Mouse (Mus musculus) cerebellum, adult 8-10 months (tissue): ENCODE results near the gene Umod.
A peak's percentile ranks its signal among the peaks of the same experiment; 100 is the strongest.

Source experiments
- DNase-seq: peaks from one replicate; pipeline ENCODE4 v3.0.0; 2022

The Umod gene

DNA sequence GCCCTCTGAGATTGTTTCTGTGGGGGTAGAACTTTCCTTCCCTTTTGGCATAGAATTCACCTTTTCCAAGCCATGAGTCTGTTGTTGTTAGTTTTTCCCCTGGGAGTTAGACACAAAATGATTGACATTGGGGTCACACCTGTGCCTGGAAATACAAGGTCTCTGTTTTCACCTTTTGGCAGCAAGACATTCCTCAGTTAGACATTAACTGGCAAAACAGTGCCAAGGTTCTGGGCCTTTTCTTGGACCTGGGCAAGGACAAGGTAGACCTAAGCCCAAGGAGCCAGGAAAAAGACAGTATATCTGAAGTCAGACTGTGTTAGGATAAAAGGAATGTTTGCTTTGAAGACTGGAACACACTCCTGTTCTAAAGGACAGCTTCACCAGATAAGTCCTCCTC, at the start of gene Umod:
Gene Umod (minus strand): TSS at position 27 of the 400 bp plus-strand sequence.
- no peak for DNase-seq

DNA sequence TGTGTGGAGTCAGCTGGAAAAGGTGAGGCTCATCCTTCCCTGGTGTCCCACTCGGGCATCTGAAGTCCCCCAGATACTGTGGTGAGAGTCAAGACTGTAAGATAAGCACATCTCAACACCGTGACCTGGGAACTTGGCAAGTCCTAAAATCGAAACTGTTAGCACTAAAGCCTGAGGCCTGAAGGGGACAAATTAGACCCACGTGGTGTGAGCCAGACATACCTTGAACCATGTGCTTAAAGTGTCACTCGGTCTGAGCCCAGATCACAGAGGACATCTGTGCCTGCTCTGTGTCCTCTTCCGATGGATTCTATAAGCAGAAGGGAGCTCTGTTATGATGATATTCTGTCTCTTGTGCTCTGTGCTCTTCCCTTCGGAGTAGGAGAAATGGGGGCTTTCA, 49.5 kb upstream of the Umod start:
- no peak for DNase-seq

DNA sequence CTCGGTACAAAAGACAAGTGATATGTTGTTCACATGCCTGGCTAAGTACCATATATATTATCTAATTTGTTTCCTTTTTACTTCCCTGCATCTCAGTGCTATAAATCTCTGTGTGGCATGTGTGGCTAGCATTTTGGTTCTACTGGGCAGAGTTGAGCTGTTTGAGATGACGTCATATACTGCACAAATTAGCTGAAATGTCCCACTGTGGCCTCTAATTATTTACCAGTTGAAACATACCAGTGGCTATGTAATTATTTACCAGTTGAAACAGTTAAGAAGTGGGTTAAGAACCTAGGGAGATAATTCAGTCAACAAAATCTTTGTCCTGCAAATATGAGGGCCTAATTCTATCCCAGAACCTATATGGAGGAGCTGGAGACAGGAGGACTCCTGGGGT, 48.5 kb upstream of the Umod start:
- DNase-seq: no peak

DNA sequence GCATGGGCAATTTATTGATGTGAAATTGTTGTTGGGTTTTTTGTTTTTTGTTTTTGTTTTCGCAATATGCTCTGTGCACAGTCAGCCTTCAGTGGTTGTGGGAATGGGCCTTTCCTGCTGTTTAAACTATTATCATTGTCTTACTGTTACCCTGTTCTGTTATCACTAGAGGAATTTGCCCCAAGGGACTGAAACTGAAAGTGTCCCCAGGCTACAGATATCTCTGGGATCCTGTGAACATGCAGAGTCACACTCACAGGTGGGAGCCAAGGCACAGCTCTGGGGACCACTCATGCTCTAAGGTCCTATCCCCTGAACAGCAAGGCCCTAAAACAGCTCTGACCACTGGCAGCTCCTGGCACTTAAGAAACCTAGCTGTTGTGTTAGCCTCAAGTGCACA, 48.1 kb upstream of the Umod start:
- no peak for DNase-seq

DNA sequence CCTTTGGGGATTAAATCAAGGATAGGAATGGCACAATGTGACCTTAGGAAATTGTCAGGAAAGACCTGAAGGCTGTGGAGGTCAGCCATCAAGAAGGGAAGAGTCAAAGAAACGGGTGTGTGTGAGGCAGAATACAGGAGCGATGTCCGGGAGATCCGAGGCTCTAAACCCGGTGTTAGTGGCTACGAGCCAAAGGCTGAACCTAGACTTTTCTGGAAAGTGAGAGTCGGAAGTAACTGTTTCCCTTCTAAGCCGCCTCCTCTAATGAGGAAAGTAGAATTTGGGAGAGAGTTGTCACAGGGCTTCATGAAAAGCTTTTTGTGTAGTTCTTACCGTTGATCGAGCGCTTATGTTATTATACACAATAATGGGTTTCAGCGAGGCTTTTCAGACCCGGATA, 47.4 kb upstream of the Umod start:
- no peak for DNase-seq

DNA sequence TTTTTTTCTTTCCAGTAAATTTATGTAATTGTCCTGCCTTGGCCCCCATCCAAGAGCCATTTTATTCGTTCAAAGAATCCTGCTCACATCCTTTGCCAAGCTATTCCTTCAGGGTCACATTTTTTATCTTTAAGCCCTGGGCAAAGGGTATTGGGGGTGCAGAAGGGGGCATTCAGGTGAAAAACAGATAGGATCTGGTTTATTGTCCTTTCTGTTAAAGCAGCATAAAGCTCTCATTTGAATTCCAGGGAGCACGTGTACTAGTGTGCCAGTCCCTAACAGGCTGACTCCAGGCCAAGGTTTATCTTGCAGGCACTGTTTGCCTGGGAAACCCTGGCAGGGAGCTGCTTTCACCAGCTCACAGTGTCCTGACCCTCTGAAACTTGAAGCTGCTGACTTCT, 46.8 kb upstream of the Umod start:
- DNase-seq: no peak

DNA sequence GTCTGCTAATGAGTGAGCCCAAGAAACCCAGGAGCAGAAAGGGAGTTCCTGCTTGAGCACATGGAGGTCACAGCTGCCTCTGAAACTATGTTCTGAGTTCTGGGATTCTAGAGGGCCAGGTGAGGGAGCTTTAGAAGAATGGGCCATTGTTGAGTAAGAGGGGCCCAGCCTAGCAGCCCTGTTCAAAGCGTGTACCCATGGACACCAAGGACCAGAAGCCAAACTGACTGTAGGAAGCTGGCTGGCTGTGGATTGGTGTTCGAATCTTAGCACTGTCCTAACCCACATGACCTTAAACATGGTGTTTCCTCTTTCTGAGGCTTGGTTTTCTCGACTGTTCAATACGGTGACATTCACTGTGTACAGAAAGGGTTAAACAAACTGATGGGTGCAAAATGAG, 44.3 kb upstream of the Umod start, which contains the start of gene Pdilt:
Gene Pdilt (minus strand): TSS at position 101 of the 400 bp plus-strand sequence.
- no peak for DNase-seq

DNA sequence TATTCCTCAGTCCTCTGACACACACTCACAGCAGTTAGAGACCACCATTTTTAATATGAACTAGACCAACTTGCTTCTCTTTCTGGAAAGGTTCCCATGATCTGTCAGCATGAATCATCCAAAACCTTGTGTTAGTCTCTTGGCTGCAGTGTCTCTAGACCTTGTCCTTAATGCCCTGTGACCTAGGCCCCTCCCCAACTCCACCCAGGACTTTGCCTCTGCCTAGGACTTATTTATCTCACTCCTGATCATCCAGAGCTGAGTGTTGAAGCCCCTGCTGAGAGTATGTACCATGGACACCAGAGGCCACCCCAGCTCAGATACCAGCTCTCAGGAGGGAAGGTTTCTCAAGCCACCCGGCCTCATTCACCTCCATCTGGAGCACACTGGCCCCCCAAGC, 43.3 kb upstream of the Umod start:
- no peak for DNase-seq

DNA sequence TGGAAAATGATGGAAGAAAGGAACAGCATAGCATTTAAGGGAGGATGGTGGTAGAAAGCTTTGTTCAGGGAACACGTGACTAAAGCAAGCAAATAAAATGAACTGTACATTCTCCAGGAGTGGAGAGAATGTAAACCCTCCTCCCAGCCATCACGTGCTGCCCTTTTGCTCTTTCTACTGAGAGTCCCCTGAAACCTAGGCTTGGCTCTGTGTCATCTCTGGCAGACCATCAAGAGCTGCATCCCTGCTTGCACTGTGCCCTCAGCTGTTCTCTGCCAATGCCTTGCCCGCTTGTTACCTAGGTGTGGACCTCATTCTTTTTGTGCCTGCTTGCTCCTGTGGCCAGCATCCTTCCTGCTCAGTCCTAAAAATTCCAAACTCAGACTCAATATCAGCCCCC, 42.7 kb upstream of the Umod start:
- no peak for DNase-seq

DNA sequence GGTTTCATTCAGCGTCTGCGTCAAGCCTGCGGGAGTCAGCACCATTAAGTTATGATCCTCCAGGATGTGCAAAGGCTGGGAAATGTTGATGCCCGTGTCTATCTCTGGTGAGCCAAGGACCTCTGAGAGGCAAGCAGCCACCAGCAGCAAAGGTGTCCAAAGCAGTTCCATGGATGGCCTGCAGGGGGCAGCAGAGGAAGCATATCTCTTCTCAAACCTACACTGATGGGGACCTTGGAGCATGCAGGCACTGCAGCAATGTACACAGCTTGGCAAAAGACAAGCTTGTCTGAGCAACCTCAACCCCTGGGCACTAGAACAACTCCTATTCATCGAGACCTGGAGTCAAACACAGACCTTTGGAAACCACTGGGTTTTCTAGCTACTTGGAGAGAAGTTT, 40.6 kb upstream of the Umod start:
- peak; percentile 58 for DNase-seq

DNA sequence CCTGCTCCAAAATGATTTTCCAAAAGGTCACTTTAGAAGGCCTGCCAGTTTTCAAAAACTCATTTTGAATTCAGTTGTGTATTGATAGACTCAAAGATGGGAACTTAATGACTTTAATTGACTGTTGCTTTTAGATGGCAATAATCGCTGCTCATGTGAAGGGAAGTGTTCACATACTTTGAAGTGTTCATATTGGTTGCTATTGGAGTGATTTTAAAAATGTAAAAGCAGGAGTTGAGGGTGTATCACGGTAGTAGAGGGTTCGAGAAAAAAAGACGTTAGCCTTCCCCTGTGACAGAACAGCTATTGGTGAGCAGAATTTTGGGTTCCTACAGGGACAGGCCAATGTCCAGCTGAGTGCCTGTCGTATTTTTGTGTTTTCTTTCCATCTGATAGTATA, 40.1 kb upstream of the Umod start, which contains the start of gene Acsm5:
Gene Acsm5 (plus strand): TSS at position 301 of the 400 bp plus-strand sequence.
- DNase-seq: no peak

DNA sequence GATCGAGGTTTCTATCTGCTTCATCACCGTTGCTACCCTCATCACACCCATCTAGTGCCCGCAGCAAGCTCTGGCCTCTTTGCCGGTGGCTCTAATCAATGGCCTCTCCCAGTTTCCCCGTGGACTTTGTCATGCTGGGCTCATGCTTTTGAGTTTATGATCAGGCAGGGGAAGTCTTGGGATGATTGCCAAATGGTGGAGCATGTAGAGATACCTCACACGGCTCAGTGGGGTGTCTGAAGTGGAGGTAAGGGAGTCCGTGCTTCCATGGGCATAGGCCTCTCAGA, 37.1 kb upstream of the Umod start:
- no peak for DNase-seq

DNA sequence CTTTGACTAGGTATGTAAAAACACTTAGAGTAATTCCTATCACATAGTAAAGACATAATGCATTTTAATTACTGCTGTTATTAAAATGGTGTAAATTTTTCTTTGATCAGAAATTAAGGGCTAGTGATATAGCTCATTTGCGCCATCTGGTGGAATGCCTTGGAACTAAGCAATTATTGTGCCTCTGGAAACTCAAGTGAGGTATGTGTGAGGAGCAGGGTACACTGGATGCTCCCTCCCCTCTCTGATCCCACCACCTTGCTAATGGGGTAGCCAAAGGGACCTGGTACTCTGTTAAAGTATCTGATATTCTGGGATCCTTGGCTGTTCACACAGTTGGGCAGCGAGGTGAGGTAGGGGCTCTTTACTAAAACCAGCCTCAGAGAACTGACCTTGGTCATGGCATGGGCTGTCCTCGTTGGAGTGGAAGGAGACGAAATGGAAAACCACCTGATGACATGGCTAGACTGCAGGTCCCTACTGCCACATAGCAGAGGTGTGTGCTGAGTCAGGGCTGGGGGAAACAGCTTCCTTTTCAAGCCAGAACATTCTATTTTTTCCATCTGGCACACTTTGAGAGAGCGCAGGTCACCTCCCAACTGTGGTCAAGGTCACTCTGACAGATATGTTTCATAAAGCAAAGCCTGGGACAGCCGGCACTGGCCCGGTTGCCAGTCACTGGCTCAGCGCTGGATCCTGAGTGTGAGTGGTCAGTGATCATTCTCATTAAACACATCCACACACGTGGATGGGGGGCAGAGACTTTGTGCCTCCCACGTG, 36.6 kb upstream of the Umod start:
- DNase-seq: peak; percentile 53

DNA sequence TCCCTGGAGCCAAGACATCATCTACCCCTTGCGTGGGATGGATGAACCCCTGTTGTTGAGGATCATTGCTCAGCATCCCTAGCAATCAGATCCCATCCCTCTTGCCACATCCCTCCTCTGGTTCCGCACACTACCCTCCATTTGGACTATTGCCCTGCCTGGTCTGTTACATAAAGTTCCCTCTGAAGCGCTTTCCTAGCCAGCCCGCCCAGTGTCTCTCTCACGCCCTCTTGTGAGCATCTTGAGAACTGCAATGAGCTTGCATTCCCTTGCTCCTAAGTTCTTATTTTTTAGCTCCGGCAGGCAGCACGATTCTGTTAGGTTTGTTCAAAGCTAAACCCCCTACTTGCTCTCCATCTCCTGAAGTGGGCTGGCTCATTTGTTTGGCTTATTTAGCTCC, 34.0 kb upstream of the Umod start:
- peak; percentile 43 for DNase-seq

DNA sequence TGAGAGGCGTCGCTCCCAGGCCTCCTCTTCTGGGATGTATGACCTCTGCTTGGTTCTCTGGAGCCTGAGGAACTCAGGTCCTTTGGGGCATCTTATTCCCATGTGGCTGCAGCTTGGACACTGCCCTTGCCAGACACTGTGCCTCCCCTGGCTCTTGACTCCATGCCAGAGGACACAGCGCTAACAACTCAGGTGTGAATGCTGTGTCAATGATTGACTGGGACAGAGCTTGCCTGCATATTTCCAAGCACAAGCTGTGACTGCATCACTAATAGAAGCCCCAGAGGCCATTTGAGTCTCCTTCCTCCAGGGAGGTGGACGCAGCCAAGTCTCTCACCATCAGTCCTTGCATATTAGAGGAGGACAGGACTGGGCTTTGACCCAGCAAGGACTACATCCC, 32.1 kb upstream of the Umod start:
- no peak for DNase-seq

DNA sequence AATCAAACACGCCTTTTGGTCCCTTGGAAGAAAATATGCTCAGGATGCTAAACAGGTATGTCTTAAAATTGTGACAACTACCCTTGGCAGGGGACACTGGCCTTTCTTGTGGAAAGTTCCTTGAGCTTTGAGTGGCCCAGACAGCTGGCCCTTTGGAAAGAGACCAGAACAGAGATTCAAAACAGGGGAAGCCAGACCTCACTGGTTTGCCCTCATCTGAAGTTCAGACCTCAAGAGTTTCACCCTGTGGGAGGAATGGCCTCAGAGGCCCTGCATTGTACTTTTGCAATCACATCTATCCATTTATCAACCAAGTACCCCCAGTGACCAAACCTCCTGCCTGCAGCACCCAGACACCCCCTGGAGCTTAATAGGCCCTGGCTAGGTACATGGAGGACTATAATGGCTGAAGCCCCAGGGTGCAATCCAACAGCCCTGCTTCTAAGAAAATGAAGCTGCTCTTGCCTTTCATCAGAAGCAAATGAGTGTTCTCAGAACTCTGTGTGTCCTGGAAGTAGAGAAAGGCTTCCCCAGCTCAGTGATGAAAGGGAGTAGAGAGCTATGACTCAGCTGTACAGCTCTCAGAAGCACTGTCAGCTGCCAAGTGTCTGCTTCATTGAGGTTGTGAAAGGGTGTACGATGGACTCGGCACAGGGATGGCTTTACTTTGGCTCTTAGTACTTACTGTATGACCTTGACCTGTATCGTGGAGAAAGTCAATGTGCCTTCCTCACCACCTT, 11.1 kb upstream of the Umod start:
- DNase-seq: no peak

DNA sequence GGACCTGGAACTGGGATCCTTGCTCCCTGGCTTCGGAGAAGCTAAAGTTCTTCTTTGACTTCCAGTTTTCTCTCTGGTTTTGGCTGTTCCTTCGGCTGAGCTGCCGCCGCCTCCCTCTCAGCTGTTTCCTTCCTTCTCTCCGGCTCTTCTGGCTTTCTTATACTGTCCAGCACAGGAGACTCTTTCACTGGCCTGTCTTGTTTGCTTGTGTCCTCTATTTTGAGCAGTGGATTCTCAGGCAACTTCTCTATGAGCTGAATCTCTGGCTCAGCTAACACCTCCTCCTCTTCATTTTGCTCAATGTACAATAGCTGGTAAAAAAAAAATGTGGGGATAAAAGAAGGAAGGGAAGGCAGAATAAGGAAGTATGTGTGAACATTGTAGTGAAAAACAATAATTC, 7.6 kb upstream of the Umod start:
- DNase-seq: no peak

DNA sequence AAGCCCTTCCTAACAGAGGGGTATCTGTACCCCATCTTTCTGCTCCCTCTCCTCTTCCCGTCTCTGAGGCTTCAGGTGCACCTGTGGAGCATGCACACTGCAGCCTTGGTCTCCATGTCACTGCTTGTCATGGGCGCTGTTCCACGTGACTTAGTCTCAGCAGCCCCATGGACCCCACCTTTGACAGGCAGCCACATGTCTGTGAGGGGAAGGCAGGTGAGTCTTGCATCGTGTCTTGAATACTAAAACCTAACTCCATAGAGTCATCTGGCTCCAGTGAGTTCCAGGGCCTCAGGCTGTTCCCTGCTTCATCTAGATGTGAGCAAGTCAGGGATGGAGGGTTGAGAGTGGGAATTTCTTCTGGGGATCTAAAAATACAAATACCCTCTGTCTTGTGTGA, 5.1 kb upstream of the Umod start:
- no peak for DNase-seq

DNA sequence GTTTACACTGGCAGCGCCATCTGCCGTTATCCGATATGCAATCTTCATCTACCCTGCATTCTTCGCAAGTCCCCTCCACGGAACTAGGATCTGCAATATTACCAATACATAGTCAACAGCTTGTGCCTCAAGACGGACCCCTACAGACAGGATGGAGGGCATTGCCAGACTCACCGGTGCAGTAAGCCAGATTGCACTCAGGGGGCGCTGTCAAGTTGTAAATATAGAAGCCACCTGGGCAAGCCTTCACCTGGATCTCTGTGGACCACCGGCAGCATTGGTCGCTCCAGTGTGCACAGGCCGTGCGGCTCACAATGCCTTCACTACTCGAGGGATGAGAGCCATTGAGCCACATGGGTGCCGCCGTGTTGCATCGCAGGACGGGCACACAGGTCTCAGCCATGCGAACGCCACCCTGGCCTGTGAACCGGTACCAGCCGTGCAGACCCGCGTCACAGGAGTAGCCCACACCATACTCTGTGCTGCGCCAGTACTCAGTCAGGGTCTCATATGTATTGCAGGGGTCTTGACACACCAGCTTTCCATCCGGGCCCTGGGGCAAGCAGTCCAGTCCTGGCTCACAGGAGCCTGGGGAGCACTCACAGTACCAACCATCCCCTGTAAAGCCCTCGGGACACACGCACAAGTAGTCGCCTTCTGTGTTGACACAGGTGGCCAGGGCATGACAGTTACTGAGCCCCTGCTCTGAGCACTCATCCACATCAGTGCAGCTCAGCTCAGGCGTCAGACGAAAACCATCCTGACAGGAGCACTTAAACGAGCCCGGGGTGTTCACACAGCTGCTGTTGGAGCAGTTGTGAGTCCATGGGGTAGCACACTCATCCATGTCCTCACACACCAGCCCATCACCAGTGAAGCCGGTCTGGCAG, 2.3 kb downstream of the Umod start:
- DNase-seq: no peak

DNA sequence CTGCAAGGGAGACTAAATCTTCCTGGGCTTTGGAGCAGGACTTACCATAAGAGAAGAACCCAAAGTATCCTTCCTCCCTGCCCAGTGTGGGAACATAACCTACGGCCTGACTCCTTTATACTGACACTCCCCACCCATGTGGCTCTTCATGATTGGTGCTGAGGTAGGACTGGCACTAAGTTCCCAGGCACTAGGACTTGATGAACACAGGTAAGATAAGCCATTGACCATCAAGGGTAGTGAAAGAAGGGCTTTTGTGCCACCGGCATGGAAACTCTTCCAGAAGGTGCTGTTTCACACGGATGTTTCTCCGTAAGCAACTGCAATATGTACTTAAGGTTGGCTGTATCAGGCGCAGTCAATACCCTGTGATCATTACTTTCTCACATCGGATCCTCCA, 19.9 kb downstream of the Umod start, which contains the start of gene Gp2:
Gene Gp2 (minus strand): TSS at position 101 of the 400 bp plus-strand sequence.
- no peak for DNase-seq

DNA sequence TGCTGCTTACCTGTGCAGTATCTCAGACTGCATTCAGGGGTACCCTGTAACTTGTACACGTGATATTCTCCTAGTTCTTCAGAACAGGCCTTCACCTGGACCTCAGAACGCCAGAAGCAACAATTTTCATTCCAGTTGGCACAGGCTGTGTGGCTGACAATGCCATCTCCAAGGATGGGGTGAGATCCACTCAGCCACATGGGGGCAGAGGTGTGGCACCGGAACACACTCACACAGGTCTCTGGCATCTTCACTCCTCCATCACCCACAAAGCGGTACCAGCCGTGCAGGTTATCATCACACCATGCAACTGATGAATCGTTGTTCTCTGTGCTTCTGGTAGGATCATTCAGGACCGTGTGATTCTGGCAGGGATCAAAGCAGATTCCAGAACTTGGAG, 24.9 kb downstream of the Umod start:
- no peak for DNase-seq

DNA sequence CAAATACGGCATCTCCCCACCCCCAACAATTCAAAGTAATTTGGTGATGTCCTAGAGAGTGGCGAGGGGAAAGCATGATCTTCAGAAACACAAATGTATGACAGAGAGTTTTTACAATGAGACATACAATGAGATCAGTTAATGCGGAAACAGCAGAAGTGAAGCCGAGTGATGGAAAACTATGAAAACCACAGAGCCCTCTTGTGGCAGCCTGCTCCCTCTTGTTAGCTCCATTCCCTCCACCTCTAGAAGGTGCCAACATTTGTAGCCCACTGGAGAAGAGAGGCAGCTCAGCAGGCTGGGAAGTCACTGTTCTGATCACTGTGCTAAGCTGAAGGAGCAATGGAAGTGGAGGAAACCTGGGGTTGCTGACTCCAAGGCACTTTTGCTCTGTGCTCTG, 35.2 kb downstream of the Umod start:
- DNase-seq: no peak

DNA sequence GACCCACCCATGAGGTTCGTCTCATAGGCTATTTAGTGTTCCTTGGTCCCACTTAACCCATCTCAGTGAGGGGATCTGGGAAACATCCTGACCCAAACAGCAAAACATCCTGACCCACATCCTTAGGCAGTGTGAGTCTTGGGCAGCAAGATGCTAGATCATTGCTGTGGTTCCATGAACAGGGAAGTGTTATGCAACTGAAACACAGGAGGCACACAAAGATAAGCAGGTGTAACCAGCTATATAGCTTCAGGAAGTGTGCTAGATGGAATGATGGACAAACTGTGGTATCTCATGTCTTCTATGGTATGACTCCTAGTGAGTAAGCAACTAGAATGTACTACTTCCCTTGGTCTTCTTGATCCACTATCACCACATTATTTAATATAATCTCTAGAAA, 37.1 kb downstream of the Umod start:
- no peak for DNase-seq

DNA sequence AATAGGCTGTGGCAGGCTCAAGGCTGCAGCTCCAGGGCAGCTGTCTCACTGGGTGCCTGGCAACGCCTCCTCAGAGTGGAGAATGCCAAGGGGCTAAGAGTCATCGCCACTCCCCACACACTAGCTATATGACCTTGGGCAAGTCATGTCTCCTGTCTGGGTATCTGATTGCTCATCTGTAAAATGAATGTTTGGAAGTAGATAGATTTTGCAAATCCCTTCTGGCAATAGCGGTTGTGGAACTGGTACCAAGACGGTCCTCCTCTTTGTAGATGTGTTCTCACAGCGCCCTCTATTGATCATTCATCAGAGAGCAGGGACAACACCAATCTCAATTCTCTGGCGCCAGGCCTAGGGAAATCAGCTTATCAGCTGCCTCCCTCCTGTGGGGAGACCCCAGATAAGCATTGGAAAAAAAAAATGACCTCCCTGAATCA, 51.9 kb downstream of the Umod start:
- DNase-seq: peak; percentile 35
